Mouse (Mus musculus) testis, adult 2 months (tissue): ENCODE data around the gene Aamp.

Experiments used
- CTCF ChIP-seq: fragments of 200-500 bp; IDR thresholded peaks from 2 replicates; pipeline ENCODE4 v1.5.1; 2012; ENCODE audit warnings: low read depth, mild to moderate bottlenecking, inconsistent platforms, low read length, moderate library complexity; ENCODE audit not compliant: control insufficient read depth, insufficient read depth, insufficient replicate concordance
- POLR2A ChIP-seq: fragments of 200-500 bp; IDR thresholded peaks from 2 replicates; pipeline ENCODE4 v1.6.1; 2012; ENCODE audit warnings: low read depth, mild to moderate bottlenecking, inconsistent platforms, low read length, moderate library complexity; ENCODE audit not compliant: control insufficient read depth

GRCm38 (mm10) chr1:74300347-74301110, 16.0 kb upstream of the Aamp start:
- TF ChIP-seq CTCF (no peak), POLR2A (no peak)
